ENCODE assay signal across 12 mouse cellular contexts in genomic region chr4:108708209-108708608, GRCm38 (mm10). TPM values are rescaled to one million over a fixed set of nuclear protein-coding genes. Genes with fewer than 3 reads are reported as not detected.
DNase-seq lines count a peak whose midpoint lies in the region.
"Had no signal": no experiment of that assay in that cellular context is flagged by ENCODE, and none has a peak within 500 bp of the region (broad histone marks: within the 10 kb centered on the region; RNA-seq: fewer than 3 reads in every experiment).

No protein-coding gene starts in this region.

- DNase-seq in gastrocnemius, postnatal 14 days, result peak; percentile 14
- no peak for DNase-seq in gastrocnemius, postnatal 36 days
- peak; percentile 15 for DNase-seq in kidney, postnatal 14 days
- DNase-seq in kidney, adult 11 months, result no peak
- peak; percentile 10 for DNase-seq in right cerebral cortex, adult 18-20 months
- no peak for DNase-seq in right cerebral cortex, adult 2 months (ENCODE audit: low spot score in 2 of 2)
- DNase-seq in left cerebral cortex, adult 11 months (ENCODE audit: low spot score), result no peak
- DNase-seq: cerebellum, postnatal 10 days; gastrocnemius, postnatal 25 days; kidney, adult 8-10 months; liver; thymus, postnatal 36 days had no signal

- intact Hi-C loops in gastrocnemius, postnatal 14 days (cut with DNase I; ENCODE audit: low total_unique reads), result no loop called here
- intact Hi-C loops in gastrocnemius, postnatal 36 days (cut with DNase I), result no loop called here

RNA-seq across cellular contexts. Expression of gene 3110021N24Rik, which starts 11.2 kb away (rescaled TPM):
- under 1 TPM; 0.55 to 0.60 TPM for total RNA-seq in gastrocnemius, postnatal 14 days (2021)
- 1 to 10 TPM in 1 of 2 experiments, under 1 TPM in 1; 0.69 to 1.1 TPM for total RNA-seq in gastrocnemius, postnatal 36 days (2021)

Comparison
In these comparisons a context has a peak if more than half of its experiments do, and no peak if none do; other contexts are left out.
1. DNase-seq: peak in gastrocnemius, postnatal 14 days (single experiment), kidney, postnatal 14 days (single experiment) and right cerebral cortex, adult 18-20 months (single experiment); none in gastrocnemius, postnatal 36 days (0 of 2), kidney, adult 11 months (single experiment), right cerebral cortex, adult 2 months (0 of 2) and left cerebral cortex, adult 11 months (single experiment).